Comparison of ENCODE assay signal across 16 mouse cellular contexts in genomic region chr5:113086439-113086838, GRCm38 (mm10). TPM values are rescaled to one million over a fixed set of nuclear protein-coding genes. Genes with fewer than 3 reads are reported as not detected.
A peak's percentile ranks its signal among the peaks of the same experiment; 100 is the strongest.
DNase-seq lines count a peak whose midpoint lies in the region; ATAC-seq lines count a peak whose summit lies in the region.
"Had no signal": no experiment of that assay in that cellular context is flagged by ENCODE, and none has a peak within 500 bp of the region (broad histone marks: within the 10 kb centered on the region; RNA-seq: fewer than 3 reads in every experiment).

No protein-coding gene starts in this region.

- DNase-seq in layer of hippocampus, adult 11-12 months (ENCODE audit: low spot score) = peak; percentile 61
- DNase-seq in layer of hippocampus, adult 9-10 months (ENCODE audit: low spot score) = no peak
- DNase-seq in cerebellum, adult 18-20 months = peak; percentile 56 to 61
- peak; percentile 66 for DNase-seq in cerebellum, adult 9-10 months
- peak; percentile 75 for DNase-seq in layer of hippocampus, adult 9-11 months
- DNase-seq in gastrocnemius, adult 18-20 months (ENCODE audit: low spot score) = no peak
- DNase-seq: adrenal gland, adult 2 months; gastrocnemius, adult 2 months; lung, adult 18-20 months; thymus, postnatal 4 days had no signal

- H3K27ac ChIP-seq in intestine, embryonic 15.5 days = no peak overlapping the region
- H3K27ac ChIP-seq: gastrocnemius, adult 2 months; limb, embryonic 13.5 days had no signal

- H3K27me3 ChIP-seq in intestine, embryonic 15.5 days (replicated peaks) = no peaks in the 10 kb centered on the region
- H3K27me3 ChIP-seq: heart, embryonic 12.5 days; limb, embryonic 13.5 days had no signal

- no peak overlapping the region for H3K4me3 ChIP-seq in intestine, embryonic 15.5 days (replicated peaks)
- H3K4me3 ChIP-seq: gastrocnemius, adult 2 months; heart, embryonic 12.5 days; limb, embryonic 13.5 days had no signal

- H3K4me1 ChIP-seq in intestine, embryonic 15.5 days (replicated peaks) = peaks cover 5% of the 10 kb centered on the region; the same call in 1 of the 2 replicates
- H3K4me1 ChIP-seq: limb, embryonic 13.5 days had no signal

- H3K9ac ChIP-seq in intestine, embryonic 15.5 days = no peak overlapping the region
- H3K9ac ChIP-seq: heart, embryonic 12.5 days; limb, embryonic 13.5 days had no signal

- H3K36me3 ChIP-seq in intestine, embryonic 15.5 days = no peaks in the 10 kb centered on the region

- no peaks in the 10 kb centered on the region for H3K9me3 ChIP-seq in intestine, embryonic 15.5 days
- H3K9me3 ChIP-seq: heart, embryonic 12.5 days; limb, embryonic 13.5 days had no signal

- WGBS in intestine, embryonic 15.5 days = 73% methylated on average over 12 of the region's 12 CpGs

- ATAC-seq in intestine, embryonic 15.5 days = no peak

- no peak overlapping the region for H3K4me2 ChIP-seq in intestine, embryonic 15.5 days (replicated peaks)
- H3K4me2 ChIP-seq: heart, embryonic 12.5 days; limb, embryonic 13.5 days had no signal

RNA-seq across cellular contexts. Expression of gene Crybb3, which starts 5.1 kb away (rescaled TPM):
- 0.36 and 1.1 TPM in 2 replicates for polyA plus RNA-seq in intestine, embryonic 15.5 days (2015; fragmentation: Nextera tagmentation; extraction: Ambion mirVana)
- under 1 TPM in 1 of 2 experiments, not detected in 1; 0.31 TPM for total RNA-seq in gastrocnemius, adult 18-20 months (2021)
- total RNA-seq: common myeloid progenitor, adult 5-6 weeks; megakaryocyte, adult 5-6 weeks had no signal
- polyA plus RNA-seq: neural tube, embryonic 11.5 days had no signal

RNA-seq across cellular contexts. Expression of gene Crybb2, which starts 16.5 kb away (rescaled TPM):
- polyA plus RNA-seq in intestine, embryonic 15.5 days (2015; fragmentation: Nextera tagmentation; extraction: Ambion mirVana) = not detected in 2 replicates
- not detected for total RNA-seq in gastrocnemius, adult 18-20 months (2021)
- total RNA-seq: adrenal gland, adult 2 months; common myeloid progenitor, adult 5-6 weeks; gastrocnemius, adult 2 months; megakaryocyte, adult 5-6 weeks had no signal
- polyA plus RNA-seq: adrenal gland, adult 2 months; heart, embryonic 12.5 days; limb, embryonic 13.5 days; neural tube, embryonic 11.5 days had no signal

Comparison
In these comparisons a context has a peak if more than half of its experiments do, and no peak if none do; other contexts are left out.
1. DNase-seq: peak in layer of hippocampus, adult 11-12 months (single experiment), cerebellum, adult 18-20 months (2 of 2), cerebellum, adult 9-10 months (single experiment) and layer of hippocampus, adult 9-11 months (single experiment); none in layer of hippocampus, adult 9-10 months (single experiment) and gastrocnemius, adult 18-20 months (single experiment).